Mouse (Mus musculus): ENCODE results near the gene Olfr578. TPM values are rescaled to one million over a fixed set of nuclear protein-coding genes. Genes with fewer than 3 reads are reported as not detected.

Gene Olfr578
- not detected in 2 replicates for polyA plus RNA-seq (2012; rRNA removed)

DNA sequence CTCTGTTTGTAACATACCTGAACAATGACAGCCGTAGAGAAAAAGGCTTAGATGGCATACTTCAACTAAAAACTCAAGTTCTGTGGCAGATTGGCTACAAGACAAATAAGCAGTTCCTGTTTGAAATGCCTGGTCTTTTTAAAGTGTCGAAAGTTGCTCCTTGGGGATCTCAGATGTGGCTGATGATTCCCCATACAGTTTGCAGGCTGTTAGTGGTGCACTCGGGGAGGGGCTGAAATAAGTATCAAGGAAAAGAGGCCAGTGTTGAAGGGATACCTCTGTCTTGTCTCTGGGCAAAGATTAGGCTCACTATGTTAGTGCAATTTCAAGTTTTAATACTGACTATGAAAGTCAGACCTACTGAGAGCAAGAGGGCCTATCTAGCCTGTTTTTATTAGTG lies at the start of gene Olfr578:
Gene Olfr578 (minus strand): TSS at position 101 of the 400 bp plus-strand sequence.

DNA sequence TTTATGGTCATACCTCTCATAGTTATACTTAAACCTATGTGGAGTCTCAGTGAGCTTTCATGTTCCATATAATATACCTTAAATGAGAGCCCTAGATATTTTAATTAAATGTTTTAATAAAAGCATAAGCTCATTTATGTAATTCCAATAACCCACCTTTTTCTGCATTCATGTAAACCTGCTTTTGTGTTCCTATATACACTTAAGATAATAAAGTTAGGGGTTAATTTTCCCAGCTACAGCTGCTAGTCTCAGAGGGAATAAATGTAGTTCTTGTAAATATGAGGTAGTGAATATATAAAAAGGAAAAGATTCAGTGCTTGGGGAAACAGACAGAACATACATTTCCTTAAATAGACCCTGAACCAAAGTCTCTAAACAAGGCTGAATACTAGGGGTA lies 48.6 kb upstream of the Olfr578 start, which contains the start of gene Olfr582:
Gene Olfr582 (plus strand): TSS at position 301 of the 400 bp plus-strand sequence.

DNA sequence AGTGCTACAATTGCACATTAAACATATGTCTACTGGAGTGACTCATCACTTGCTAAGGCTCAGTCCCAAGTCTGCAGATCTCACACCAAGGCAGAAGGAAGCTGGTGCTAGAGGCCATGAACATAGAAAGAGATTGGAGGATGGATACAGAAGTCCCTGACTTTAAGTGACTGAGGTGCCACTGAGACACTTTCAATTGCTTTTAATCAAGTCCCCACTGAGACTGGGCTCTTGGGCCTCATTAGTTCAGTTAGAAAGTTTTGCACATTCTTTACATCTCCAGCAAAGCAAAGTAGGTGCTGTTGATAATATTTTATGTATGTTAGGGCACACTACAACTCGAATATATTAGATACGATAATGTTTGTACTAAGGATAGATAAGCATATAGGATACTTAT lies 13.3 kb downstream of the Olfr578 start, which contains the start of gene Olfr577:
Gene Olfr577 (minus strand): TSS at position 101 of the 400 bp plus-strand sequence.

DNA sequence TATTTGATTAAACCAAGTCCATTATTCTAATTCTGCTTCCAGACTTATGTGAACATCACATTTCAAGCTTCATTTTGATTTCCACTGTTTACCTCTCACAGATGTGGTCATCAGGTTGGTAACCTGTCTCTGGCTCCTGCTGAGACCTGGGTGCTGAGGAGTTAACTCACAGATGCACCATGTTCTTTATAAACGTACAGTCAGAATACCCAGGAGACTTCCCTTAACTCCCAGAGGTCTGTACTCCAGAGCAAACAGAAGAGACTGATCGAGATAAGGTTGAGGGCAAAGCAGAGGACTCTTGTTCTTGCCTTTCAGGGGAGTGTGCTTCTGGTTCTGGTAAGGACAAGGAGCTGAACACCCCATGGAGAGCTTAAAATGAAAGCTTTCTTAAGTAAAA lies 26.8 kb downstream of the Olfr578 start, which contains the start of gene Olfr576:
Gene Olfr576 (plus strand): TSS at position 301 of the 400 bp plus-strand sequence.

DNA sequence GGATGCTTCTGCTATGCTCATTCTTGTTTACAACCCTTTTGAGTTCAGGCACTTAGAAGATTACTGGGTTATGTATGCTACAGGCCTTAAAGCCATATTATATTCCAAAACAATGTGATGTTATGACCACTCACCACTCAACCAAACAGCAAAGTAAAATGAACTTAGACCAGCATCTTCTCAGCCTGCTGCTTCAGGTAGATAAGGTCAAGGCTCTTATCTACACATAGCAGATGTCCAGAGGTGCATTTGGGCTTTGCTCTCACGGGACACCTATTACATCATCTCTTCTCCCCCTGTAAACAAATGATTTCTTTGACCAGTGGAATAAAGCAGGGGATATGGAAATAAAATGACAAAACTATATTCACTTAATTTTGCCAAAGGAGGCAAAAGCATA lies 30.5 kb downstream of the Olfr578 start, which contains the start of gene Olfr575:
Gene Olfr575 (minus strand): TSS at position 183 of the 400 bp plus-strand sequence.

DNA sequence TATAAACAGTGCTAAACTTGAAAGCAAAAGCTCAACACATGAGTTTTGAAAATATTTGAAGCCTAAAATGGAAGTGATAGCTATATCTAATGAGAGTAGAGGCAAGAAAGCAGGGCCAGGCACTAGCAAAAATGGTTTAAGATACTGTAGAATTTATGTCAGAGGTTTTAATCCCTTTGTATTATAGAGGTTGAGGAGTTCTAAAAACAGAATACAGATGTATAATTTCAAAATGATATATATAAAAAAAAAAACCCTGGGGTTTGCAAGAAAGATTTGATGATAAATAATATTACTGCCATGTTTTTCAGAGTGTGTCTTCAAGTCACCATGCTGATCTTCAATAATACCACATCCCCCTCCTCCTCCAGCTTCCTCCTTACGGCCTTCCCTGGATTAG lies 41.0 kb downstream of the Olfr578 start, which contains the start of gene Olfr574:
Gene Olfr574 (plus strand): TSS at position 301 of the 400 bp plus-strand sequence.

DNA sequence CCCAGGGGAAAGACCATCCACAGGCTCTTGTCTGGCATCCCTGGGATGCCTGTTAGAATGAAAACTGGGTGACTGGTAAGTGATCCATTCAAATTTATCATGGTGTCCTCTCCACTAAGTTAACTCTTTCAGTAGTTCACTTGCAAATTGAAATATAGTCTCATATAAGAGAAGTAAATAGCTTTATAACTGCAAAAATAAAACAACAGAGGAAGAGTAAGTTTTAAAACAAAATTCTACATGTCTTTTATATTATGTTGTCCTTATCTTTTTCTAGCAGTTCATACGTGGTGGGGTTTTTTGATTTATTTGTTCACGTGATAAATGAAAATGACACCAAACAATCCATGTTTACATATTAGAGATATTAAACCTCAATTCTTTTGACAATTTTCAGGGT lies 46.6 kb downstream of the Olfr578 start, which contains the start of gene Olfr573-ps1:
Gene Olfr573-ps1 (minus strand): TSS at position 101 of the 400 bp plus-strand sequence.

Other genes with a start within 250 kb of the Olfr578 start
- gene Olfr560, start 230.0 kb downstream of the Olfr578 start, polyA plus RNA-seq (2012; rRNA removed) = not detected in 2 replicates
- gene Olfr78, start 229.9 kb downstream of the Olfr578 start, polyA plus RNA-seq (2012; rRNA removed) = 2.1 and 3.6 TPM in 2 replicates
- not detected in 2 replicates for gene Olfr561, start 218.1 kb downstream of the Olfr578 start, polyA plus RNA-seq (2012; rRNA removed)
- gene Olfr564, start 185.8 kb downstream of the Olfr578 start, polyA plus RNA-seq (2012; rRNA removed) = not detected in 2 replicates
- gene Olfr566, start 130.6 kb downstream of the Olfr578 start, polyA plus RNA-seq (2012; rRNA removed) = not detected in 2 replicates
- not detected in 2 replicates for gene Olfr568, start 112.2 kb downstream of the Olfr578 start, polyA plus RNA-seq (2012; rRNA removed)
- not detected in 2 replicates for gene Olfr569, start 98.4 kb downstream of the Olfr578 start, polyA plus RNA-seq (2012; rRNA removed)
- gene Olfr570, start 94.7 kb downstream of the Olfr578 start, polyA plus RNA-seq (2012; rRNA removed) = not detected in 2 replicates
- not detected in 2 replicates for gene Olfr571, start 71.8 kb downstream of the Olfr578 start, polyA plus RNA-seq (2012; rRNA removed)
- gene Olfr572, start 64.9 kb downstream of the Olfr578 start, polyA plus RNA-seq (2012; rRNA removed) = not detected in 2 replicates
- not detected in 2 replicates for gene Olfr573-ps1, start 46.7 kb downstream of the Olfr578 start, polyA plus RNA-seq (2012; rRNA removed)
- not detected in 2 replicates for gene Olfr574, start 40.9 kb downstream of the Olfr578 start, polyA plus RNA-seq (2012; rRNA removed)
- not detected in 2 replicates for gene Olfr575, start 30.5 kb downstream of the Olfr578 start, polyA plus RNA-seq (2012; rRNA removed)
- gene Olfr576, start 26.7 kb downstream of the Olfr578 start, polyA plus RNA-seq (2012; rRNA removed) = not detected in 2 replicates
- gene Olfr577, start 13.4 kb downstream of the Olfr578 start, polyA plus RNA-seq (2012; rRNA removed) = not detected in 2 replicates
- not detected in 2 replicates for gene Olfr582, start 48.7 kb upstream of the Olfr578 start, polyA plus RNA-seq (2012; rRNA removed)
- gene Olfr583, start 62.0 kb upstream of the Olfr578 start, polyA plus RNA-seq (2012; rRNA removed) = not detected in 2 replicates
- not detected in 2 replicates for gene Olfr584, start 92.6 kb upstream of the Olfr578 start, polyA plus RNA-seq (2012; rRNA removed)
- gene Olfr585, start 108.4 kb upstream of the Olfr578 start, polyA plus RNA-seq (2012; rRNA removed) = not detected in 2 replicates
- gene Olfr586, start 136.3 kb upstream of the Olfr578 start, polyA plus RNA-seq (2012; rRNA removed) = not detected in 2 replicates
- not detected in 2 replicates for gene Olfr588-ps1, start 151.6 kb upstream of the Olfr578 start, polyA plus RNA-seq (2012; rRNA removed)
- not detected in 2 replicates for gene Olfr589, start 167.0 kb upstream of the Olfr578 start, polyA plus RNA-seq (2012; rRNA removed)
- not detected in 2 replicates for gene Olfr591, start 189.0 kb upstream of the Olfr578 start, polyA plus RNA-seq (2012; rRNA removed)
- not detected in 2 replicates for gene Olfr592, start 195.5 kb upstream of the Olfr578 start, polyA plus RNA-seq (2012; rRNA removed)
- gene Olfr593, start 222.5 kb upstream of the Olfr578 start, polyA plus RNA-seq (2012; rRNA removed) = not detected in 2 replicates
- not detected in 2 replicates for gene Olfr594, start 227.7 kb upstream of the Olfr578 start, polyA plus RNA-seq (2012; rRNA removed)

All from ovary, adult 2 months (tissue).